10 mouse cellular contexts compared by ENCODE assay signal in genomic region chr2:174899940-174900670, GRCm38 (mm10).
A peak's percentile ranks its signal among the peaks of the same experiment; 100 is the strongest.
DNase-seq lines count a peak whose midpoint lies in the region; ATAC-seq lines count a peak whose summit lies in the region.
"Had no signal": no experiment of that assay in that cellular context is flagged by ENCODE, and none has a peak within 500 bp of the region (broad histone marks: within the 10 kb centered on the region; RNA-seq: fewer than 3 reads in every experiment).

No protein-coding gene starts in this region.

- 87% methylated on average over 5 of the region's 5 CpGs for WGBS in midbrain, embryonic 15.5 days
- 74% methylated on average over 5 of the region's 5 CpGs for WGBS in midbrain, embryonic 14.5 days

- no peak overlapping the region for H3K27ac ChIP-seq in midbrain, embryonic 15.5 days
- H3K27ac ChIP-seq in midbrain, embryonic 14.5 days (replicated peaks; ENCODE audit: low read depth, low read length): no peak overlapping the region
- H3K27ac ChIP-seq: layer of hippocampus, adult 2 months had no signal

- H3K4me1 ChIP-seq in midbrain, embryonic 15.5 days: no peaks in the 10 kb centered on the region
- no peaks in the 10 kb centered on the region for H3K4me1 ChIP-seq in midbrain, embryonic 14.5 days (ENCODE audit: control insufficient read depth, insufficient read depth, low read length)

- DNase-seq in heart, adult 8-10 months (ENCODE audit: low spot score): peak; percentile 11
- DNase-seq in heart, postnatal 36 days: no peak
- DNase-seq in midbrain, embryonic 14.5 days: no peak
- DNase-seq in heart, postnatal 4 days: peak; percentile 28
- DNase-seq in skeletal muscle tissue, adult 2 months (ENCODE audit: low read depth, low spot score): peak; percentile 20
- no peak for DNase-seq in left cerebral cortex, postnatal 4 days
- no peak for DNase-seq in cerebellum, adult 11-12 months

- H3K27me3 ChIP-seq in midbrain, embryonic 15.5 days (replicated peaks): no peaks in the 10 kb centered on the region
- no peaks in the 10 kb centered on the region for H3K27me3 ChIP-seq in midbrain, embryonic 14.5 days (ENCODE audit: control insufficient read depth, insufficient read depth, low read length)

- no peaks in the 10 kb centered on the region for H3K9me3 ChIP-seq in midbrain, embryonic 15.5 days
- no peaks in the 10 kb centered on the region for H3K9me3 ChIP-seq in midbrain, embryonic 14.5 days (ENCODE audit: control insufficient read depth, low read length)

- no peaks in the 10 kb centered on the region for H3K36me3 ChIP-seq in midbrain, embryonic 15.5 days (replicated peaks)
- H3K36me3 ChIP-seq in midbrain, embryonic 14.5 days (ENCODE audit: control insufficient read depth, insufficient read depth, low read length): no peaks in the 10 kb centered on the region

- peak; percentile 51 for ATAC-seq in midbrain, embryonic 15.5 days (replicated peaks)
- no peak for ATAC-seq in midbrain, embryonic 14.5 days (ENCODE audit: low FRiP score, low TSS enrichment)

- no peak overlapping the region for H3K9ac ChIP-seq in midbrain, embryonic 15.5 days
- H3K9ac ChIP-seq in midbrain, embryonic 14.5 days (replicated peaks; ENCODE audit: low read length): no peak overlapping the region

- H3K4me2 ChIP-seq in midbrain, embryonic 15.5 days: no peak overlapping the region
- H3K4me2 ChIP-seq in midbrain, embryonic 14.5 days (ENCODE audit: low read length): no peak overlapping the region

- intact Hi-C loops in heart, postnatal 36 days (cut with DNase I): loop anchor here (1.0 to 10.0 kb wide), 6 partner anchors 43 to 1713 kb away; no protein-coding TSS in a partner anchor
- intact Hi-C loops in left cerebral cortex, postnatal 4 days (cut with DNase I): loop anchor here (2.0 to 10.0 kb wide), 3 partner anchors 43 to 1315 kb away; no protein-coding TSS in a partner anchor

- H3K4me3 ChIP-seq in midbrain, embryonic 15.5 days: no peak overlapping the region
- no peak overlapping the region for H3K4me3 ChIP-seq in midbrain, embryonic 14.5 days (replicated peaks; ENCODE audit: low read depth, low read length)
- H3K4me3 ChIP-seq: erythroblast, embryonic 14.5 days; layer of hippocampus, adult 2 months had no signal

Comparison
In these comparisons a context has a peak if more than half of its experiments do, and no peak if none do; other contexts are left out.
1. DNase-seq: peak in heart, adult 8-10 months (single experiment), heart, postnatal 4 days (single experiment) and skeletal muscle tissue, adult 2 months (single experiment); none in heart, postnatal 36 days (0 of 2), midbrain, embryonic 14.5 days (single experiment), left cerebral cortex, postnatal 4 days (single experiment) and cerebellum, adult 11-12 months (single experiment).